13 mouse cellular contexts compared by ENCODE assay signal in genomic region chr6:33257076-33257789, GRCm38 (mm10).
"Had no signal": no experiment of that assay in that cellular context is flagged by ENCODE, and none has a peak within 500 bp of the region (broad histone marks: within the 10 kb centered on the region; RNA-seq: fewer than 3 reads in every experiment).

No protein-coding gene starts in this region.

- H3K9me3 ChIP-seq: limb, embryonic 13.5 days; midbrain, embryonic 10.5 days; neural tube, embryonic 12.5 days had no signal

- DNase-seq: kidney, postnatal 36 days; left cerebral cortex, postnatal 4 days; lung, adult 18-20 months; lung, postnatal 4 days; midbrain, embryonic 14.5 days; right cerebral cortex, postnatal 25 days; thymus, postnatal 4 days had no signal

- H3K27ac ChIP-seq: kidney, postnatal 0 days; limb, embryonic 13.5 days; liver, embryonic 14.5 days; midbrain, embryonic 10.5 days; neural tube, embryonic 12.5 days had no signal

- H3K4me2 ChIP-seq: limb, embryonic 13.5 days; neural tube, embryonic 12.5 days had no signal

- H3K4me1 ChIP-seq: neural tube, embryonic 12.5 days had no signal

- H3K27me3 ChIP-seq: limb, embryonic 13.5 days; neural tube, embryonic 12.5 days had no signal

- H3K4me3 ChIP-seq: limb, embryonic 13.5 days; midbrain, embryonic 10.5 days; myocyte; neural tube, embryonic 12.5 days had no signal

- H3K9ac ChIP-seq: limb, embryonic 13.5 days; liver, embryonic 14.5 days; neural tube, embryonic 12.5 days had no signal

- H3K36me3 ChIP-seq: limb, embryonic 13.5 days; midbrain, embryonic 10.5 days; neural tube, embryonic 12.5 days had no signal
